Mouse (Mus musculus): ENCODE results near the gene Ptcd2.
"Not testable (repeated sequence)": the region's sequence is repeated elsewhere in the genome, so short reads cannot be mapped to it uniquely, and the experiment has no call there.

The Ptcd2 gene

GRCm38 (mm10) chr13:99355861-99356260 lies 11.4 kb upstream of the Ptcd2 start:
- DNase-seq, result no peak

GRCm38 (mm10) chr13:99355072-99355471 lies 10.6 kb upstream of the Ptcd2 start:
- DNase-seq, result no peak

GRCm38 (mm10) chr13:99353490-99353851 lies 9.0 kb upstream of the Ptcd2 start:
- DNase-seq, result no peak

GRCm38 (mm10) chr13:99352758-99353489 lies 8.4 kb upstream of the Ptcd2 start:
- DNase-seq, result peak; percentile 92 to 95

- no peak for DNase-seq
Measured at GRCm38 (mm10) chr13:99351596-99351995, 7.1 kb upstream of the Ptcd2 start.

GRCm38 (mm10) chr13:99351186-99351585 lies 6.7 kb upstream of the Ptcd2 start:
- no peak for DNase-seq

- no peak for DNase-seq
Measured at GRCm38 (mm10) chr13:99350009-99350408, 5.5 kb upstream of the Ptcd2 start.

- DNase-seq, result no peak
Measured at GRCm38 (mm10) chr13:99343876-99344598, 468 bp downstream of the Ptcd2 start.

- no peak for DNase-seq
Measured at GRCm38 (mm10) chr13:99341504-99341903, 3.0 kb downstream of the Ptcd2 start.

GRCm38 (mm10) chr13:99337510-99337909 lies 7.0 kb downstream of the Ptcd2 start:
- DNase-seq, result no peak

- no peak for DNase-seq
Measured at GRCm38 (mm10) chr13:99331255-99331654, 13.2 kb downstream of the Ptcd2 start.

GRCm38 (mm10) chr13:99324337-99324685 lies 20.2 kb downstream of the Ptcd2 start:
- not testable (repeated sequence) for DNase-seq

GRCm38 (mm10) chr13:99323632-99324336 lies 20.7 kb downstream of the Ptcd2 start:
- DNase-seq, result no peak

GRCm38 (mm10) chr13:99322915-99323314 lies 21.6 kb downstream of the Ptcd2 start:
- DNase-seq, result not testable (repeated sequence)

GRCm38 (mm10) chr13:99320453-99320852 lies 24.1 kb downstream of the Ptcd2 start:
- DNase-seq, result no peak

- DNase-seq, result peak; percentile 43 to 69
Measured at GRCm38 (mm10) chr13:99317058-99317457, 27.4 kb downstream of the Ptcd2 start.

GRCm38 (mm10) chr13:99316366-99316765 lies 28.1 kb downstream of the Ptcd2 start:
- DNase-seq, result no peak

- DNase-seq, result no peak
Measured at GRCm38 (mm10) chr13:99314657-99315181, 29.8 kb downstream of the Ptcd2 start.

- no peak for DNase-seq
Measured at GRCm38 (mm10) chr13:99314098-99314497, 30.4 kb downstream of the Ptcd2 start.

- no peak for DNase-seq
Measured at GRCm38 (mm10) chr13:99308393-99308792, 36.1 kb downstream of the Ptcd2 start.

GRCm38 (mm10) chr13:99307930-99308359 lies 36.6 kb downstream of the Ptcd2 start:
- no peak for DNase-seq

GRCm38 (mm10) chr13:99306164-99306563 lies 38.3 kb downstream of the Ptcd2 start:
- no peak for DNase-seq

GRCm38 (mm10) chr13:99305186-99305585 lies 39.3 kb downstream of the Ptcd2 start:
- no peak for DNase-seq

All from cerebellum, postnatal 25 days (tissue).